In the genomic region with DNA sequence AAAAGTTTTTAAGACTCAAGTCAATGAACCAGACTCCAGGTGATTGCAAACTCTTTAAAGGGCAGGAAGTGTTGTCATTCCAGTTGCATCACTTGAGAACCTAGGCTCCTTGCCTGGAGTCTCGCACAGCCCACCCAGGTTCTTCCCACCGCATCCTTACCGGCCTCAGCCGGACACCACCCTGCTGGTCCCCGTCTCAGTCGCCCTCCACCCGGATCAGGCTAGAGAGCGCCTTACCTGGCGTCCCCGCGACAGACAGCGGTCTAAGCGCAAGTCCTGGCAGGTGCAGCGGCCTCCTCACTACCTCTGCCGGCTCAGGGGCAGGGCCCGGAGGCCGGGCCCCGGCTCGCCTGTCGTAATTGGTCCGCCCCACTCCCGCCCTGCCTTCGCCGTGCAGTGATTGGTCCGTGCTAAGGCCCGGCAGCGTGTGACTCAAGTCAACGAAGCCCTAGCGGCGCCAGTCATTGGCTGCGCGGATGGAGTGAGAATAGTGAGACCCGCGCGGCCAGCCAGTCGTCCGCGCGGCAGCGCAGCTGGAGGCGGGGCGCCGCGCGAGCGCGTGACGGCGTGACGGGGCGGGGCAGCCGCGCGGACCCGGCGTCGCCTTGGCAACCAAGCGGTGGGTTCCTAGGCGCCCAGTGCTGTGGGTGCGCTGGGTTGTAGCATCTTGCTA, we compare ENCODE assay signal across 8 mouse cellular contexts. TPM values are rescaled to one million over a fixed set of nuclear protein-coding genes. Genes with fewer than 3 reads are reported as not detected.
DNase-seq lines count a peak whose midpoint lies in the region; ATAC-seq and TF ChIP-seq lines count a peak whose summit lies in the region.

Gene Msmo1, minus strand, starts transcription at position 522 of the 673 bp plus-strand sequence.

- no peak within 1 kb of the TSS for H3K27ac ChIP-seq in MEL (ENCODE audit: control insufficient read depth, low read depth, low read length)
- no peak within 1 kb of the TSS; the same call in 1 of the 2 replicates for H3K27ac ChIP-seq in cerebellum, adult 2 months (ENCODE audit: insufficient read depth, low read length)
- H3K27ac ChIP-seq in lung, embryonic 16.5 days (ENCODE audit: low read length) = peak within 1 kb of the TSS; percentile 39; the same call in 1 of the 2 replicates

- peaks cover 5% of the 10 kb centered on the region for H3K79me2 ChIP-seq in MEL (ENCODE audit: control insufficient read depth, insufficient read depth, low read length, poor library complexity)

- no peak for TF ChIP-seq EP300 in MEL (IDR thresholded peaks at IDR 0.05; ENCODE audit: low read depth in 1 of 2, low read length in 2 of 2)

- H3K9ac ChIP-seq in MEL (ENCODE audit: control insufficient read depth, low read depth, low read length, poor library complexity, severe bottlenecking) = peak within 1 kb of the TSS; percentile 69
- peak within 1 kb of the TSS; percentile 71 for H3K9ac ChIP-seq in lung, embryonic 16.5 days (ENCODE audit: low read length)

- peaks cover 0 to 3% of the 10 kb centered on the region in 2 experiments; a peak in 1 of 4 replicates for H3K36me3 ChIP-seq in MEL (ENCODE audit: control insufficient read depth in 1 of 2, insufficient read depth in 2 of 2, low read length in 2 of 2)
- H3K36me3 ChIP-seq in lung, embryonic 16.5 days (ENCODE audit: control insufficient read depth, insufficient read depth, low read length) = peaks cover 5% of the 10 kb centered on the region; the same call in 1 of the 2 replicates

- peak; percentile 99 to 100 for ATAC-seq in hematopoietic stem cell, adult 5-6 weeks (replicated peaks in 1 of 2; ENCODE audit: insufficient read depth in 1 of 2, low FRiP score in 2 of 2, low TSS enrichment in 1 of 2, low read depth in 1 of 2, poor library complexity in 2 of 2, severe bottlenecking in 2 of 2)
- peak; percentile 100 for ATAC-seq in lung, embryonic 16.5 days (ENCODE audit: low read depth)

- H3K27me3 ChIP-seq in MEL (ENCODE audit: control insufficient read depth in 1 of 2, insufficient read depth in 2 of 2, low read length in 2 of 2) = no peaks in the 10 kb centered on the region
- no peaks in the 10 kb centered on the region for H3K27me3 ChIP-seq in cerebellum, adult 2 months (ENCODE audit: control insufficient read depth, insufficient read depth, low read length)
- H3K27me3 ChIP-seq in lung, embryonic 16.5 days (ENCODE audit: control insufficient read depth, insufficient read depth, low read depth, low read length) = no peaks in the 10 kb centered on the region

- WGBS in cerebellum, adult 2 months = under 1% methylated on average over 60 of the region's 60 CpGs
- WGBS in lung, embryonic 16.5 days = under 1% methylated on average over 58 of the region's 60 CpGs

- TF ChIP-seq CTCF in MEL (IDR thresholded peaks at IDR 0.05 in 2 of 3, conservative IDR thresholded peaks at IDR 0.05 in 1 of 3; ENCODE audit: control insufficient read depth in 1 of 3, insufficient read depth in 1 of 3, low read depth in 2 of 3, low read length in 3 of 3, poor library complexity in 1 of 3, severe bottlenecking in 1 of 3) = no peak
- TF ChIP-seq CTCF in cerebellum, adult 2 months (IDR thresholded peaks at IDR 0.05; ENCODE audit: borderline replicate concordance, insufficient read depth, low read depth, low read length) = no peak

- TF ChIP-seq POLR2A in MEL (IDR thresholded peaks at IDR 0.05; ENCODE audit: control insufficient read depth in 1 of 2, insufficient read depth in 1 of 2, low read depth in 1 of 2, low read length in 2 of 2, poor library complexity in 1 of 2) = peak; percentile 47 to 79; a peak in 2 of 4 replicates
- TF ChIP-seq POLR2A in cerebellum, adult 2 months (IDR thresholded peaks at IDR 0.05; ENCODE audit: borderline replicate concordance, insufficient read depth, low read length) = peak; percentile 75

- TF ChIP-seq RAD21 in MEL (IDR thresholded peaks at IDR 0.05; ENCODE audit: low read depth, low read length) = no peak

- peak within 1 kb of the TSS; percentile 78 to 86 for H3K4me3 ChIP-seq in MEL (ENCODE audit: control insufficient read depth in 1 of 2, insufficient read depth in 1 of 2, low read depth in 2 of 2, low read length in 2 of 2)
- H3K4me3 ChIP-seq in cerebellum, adult 2 months (replicated peaks; ENCODE audit: insufficient read depth, low read depth, low read length) = peak within 1 kb of the TSS; percentile 90
- H3K4me3 ChIP-seq in lung, embryonic 16.5 days (ENCODE audit: low read length) = peak within 1 kb of the TSS; percentile 75

- no peaks in the 10 kb centered on the region for H3K9me3 ChIP-seq in MEL (replicated peaks; ENCODE audit: insufficient read depth, low read length)
- no peaks in the 10 kb centered on the region for H3K9me3 ChIP-seq in lung, embryonic 16.5 days (ENCODE audit: control insufficient read depth, low read length)

- peaks cover 0 to 18% of the 10 kb centered on the region in 2 experiments; a peak in 3 of 4 replicates for H3K4me1 ChIP-seq in MEL (ENCODE audit: control insufficient read depth in 1 of 2, insufficient read depth in 2 of 2, low read length in 2 of 2)
- H3K4me1 ChIP-seq in cerebellum, adult 2 months (ENCODE audit: control insufficient read depth, insufficient read depth, low read length) = no peaks in the 10 kb centered on the region
- peaks cover 11% of the 10 kb centered on the region; the same call in 1 of the 2 replicates for H3K4me1 ChIP-seq in lung, embryonic 16.5 days (replicated peaks; ENCODE audit: control insufficient read depth, insufficient read depth, low read length)

- DNase-seq in MEL (ENCODE audit: low read depth, low spot score) = peak; percentile 98
- DNase-seq in cerebellum, adult 2 months = peak; percentile 96 to 99
- DNase-seq in forelimb bud, embryonic 11.5 days (ENCODE audit: low read depth, low spot score) = peak; percentile 98
- peak; percentile 89 for DNase-seq in layer of hippocampus, adult 9-10 months (ENCODE audit: low spot score)
- DNase-seq in ovary, postnatal 10 days (ENCODE audit: low spot score) = peak; percentile 76
- DNase-seq in thymus, postnatal 10 days (ENCODE audit: low spot score in 2 of 2) = peak; percentile 91 to 97

- H3K4me2 ChIP-seq in lung, embryonic 16.5 days (ENCODE audit: low read depth, low read length) = peak within 1 kb of the TSS; percentile 78

TF ChIP-seq in MEL, 35 proteins besides CTCF, POLR2A, EP300 and RAD21:
- TF ChIP-seq TBP (IDR thresholded peaks at IDR 0.05; ENCODE audit: low read depth, low read length) (peak; percentile 46), MXI1 (IDR thresholded peaks at IDR 0.05; ENCODE audit: low read depth, low read length) (peak; percentile 90), TAL1 (IDR thresholded peaks at IDR 0.05; ENCODE audit: low read length) (no peak), HCFC1 (IDR thresholded peaks at IDR 0.05; ENCODE audit: low read depth, low read length) (peak; percentile 79), POLR2AphosphoS5 (IDR thresholded peaks at IDR 0.05; ENCODE audit: borderline replicate concordance, low read depth, low read length) (no peak), NRF1 (IDR thresholded peaks at IDR 0.05; ENCODE audit: insufficient read depth, low read depth, low read length, poor library complexity, severe bottlenecking) (peak; percentile 58; the same call in 1 of the 2 replicates), NELFE (IDR thresholded peaks at IDR 0.05; ENCODE audit: low read depth, low read length) (peak; percentile 68), USF1 (IDR thresholded peaks at IDR 0.05; ENCODE audit: low read depth, low read length) (peak; percentile 71), ELF1 (IDR thresholded peaks at IDR 0.05; ENCODE audit: low read depth, low read length) (no peak; the same call in 1 of the 2 replicates), SIN3A (IDR thresholded peaks at IDR 0.05; ENCODE audit: low read length) (peak; percentile 88), E2F4 (IDR thresholded peaks at IDR 0.05; ENCODE audit: borderline replicate concordance, low read depth, low read length) (peak; percentile 68; the same call in 1 of the 2 replicates), CHD2 (IDR thresholded peaks at IDR 0.05; ENCODE audit: low read length) (peak; percentile 68; the same call in 1 of the 2 replicates), MAX (IDR thresholded peaks at IDR 0.05; ENCODE audit: low read length) (peak; percentile 65)

RNA-seq across cellular contexts. Expression of gene Msmo1, which starts in this region (rescaled TPM):
- 13.8 and 16.0 TPM in 2 replicates for total RNA-seq in MEL (2012; rRNA removed)
- 10 to 100 TPM in 1 of 2 experiments, not detected in 1; 22.1 TPM for polyA plus RNA-seq in MEL (2012; ENCODE audit: insufficient read depth in 1 of 2, insufficient read length in 2 of 2, low read depth in 1 of 2, low replicate concordance in 2 of 2, missing spikeins in 1 of 2)
- 95.7 and 107 TPM in 2 replicates for polyA plus RNA-seq in cerebellum, adult 2 months (2012; rRNA removed)
- total RNA-seq in hematopoietic stem cell, adult 5-6 weeks (2017) = 72.7 and 85.3 TPM in 2 replicates
- polyA plus RNA-seq in lung, embryonic 16.5 days (2015; fragmentation: Nextera tagmentation; extraction: Ambion mirVana) = 44.1 and 47.5 TPM in 2 replicates
